Mouse (Mus musculus) CH12.LX (cell line): Measurements from ENCODE around the gene Arpp21. TPM values are rescaled to one million over a fixed set of nuclear protein-coding genes. Genes with fewer than 3 reads are reported as not detected.

Source experiments
- DNase-seq: peaks from one replicate; pipeline ENCODE4 v3.0.0-alpha.2; 2013; ENCODE audit errors: extremely low read depth
- H3K27ac ChIP-seq: 2 replicates; pipeline ENCODE4 v1.5.1; 2012; ENCODE audit warnings: low read depth, mild to moderate bottlenecking, control low read depth, moderate library complexity; ENCODE audit not compliant: insufficient read depth
- H3K27me3 ChIP-seq: replicated peaks from 2 replicates; pipeline ENCODE3; 2012; ENCODE audit warnings: inconsistent platforms
- H3K36me3 ChIP-seq, 2 experiments: replicated peaks in 1 of 2; 2 replicates each; pipeline versions ENCODE3 to v1.6.1; 2012; ENCODE audit warnings: inconsistent platforms in 1 of 2, low read length in 1 of 2, mild to moderate bottlenecking in 1 of 2, mixed read lengths in 1 of 2, moderate library complexity in 1 of 2; ENCODE audit not compliant: control insufficient read depth in 1 of 2, insufficient read depth in 1 of 2
- H3K4me1 ChIP-seq, 2 experiments: 2 replicates each; pipeline ENCODE4 v1.6.1; 2012; ENCODE audit warnings: inconsistent platforms in 1 of 2, moderate library complexity in 1 of 2; ENCODE audit not compliant: insufficient read depth in 2 of 2, control insufficient read depth in 1 of 2
- H3K4me2 ChIP-seq: 2 replicates; pipeline ENCODE4 v1.6.1; 2012; ENCODE audit warnings: low read depth, mild to moderate bottlenecking, control low read depth; ENCODE audit not compliant: poor library complexity, insufficient read depth, severe bottlenecking
- H3K4me3 ChIP-seq, 3 experiments: fragments of 150-350 bp in 1 of 3; sonication (generic) in 1 of 3; replicated peaks in 1 of 3; 2 replicates each; pipeline versions ENCODE3 to v1.5.1; 2011 to 2012; ENCODE audit warnings: low read depth in 2 of 3, low read length in 2 of 3, mild to moderate bottlenecking in 2 of 3, moderate library complexity in 2 of 3, control low read depth in 1 of 3, improper control_type of control experiment in 1 of 3, inconsistent platforms in 1 of 3, mixed read lengths in 1 of 3; ENCODE audit not compliant: poor library complexity in 1 of 3
- H3K79me2 ChIP-seq: replicated peaks from 2 replicates; pipeline ENCODE4 v1.6.1; 2012; ENCODE audit warnings: mild to moderate bottlenecking, moderate library complexity; ENCODE audit not compliant: control insufficient read depth, poor library complexity, insufficient read depth, severe bottlenecking; ENCODE audit errors: extremely low read depth
- H3K9ac ChIP-seq: 2 replicates; pipeline ENCODE4 v1.6.1; 2012; ENCODE audit warnings: low read depth, mild to moderate bottlenecking, control low read depth, moderate library complexity; ENCODE audit not compliant: insufficient read depth
- H3K9me3 ChIP-seq: replicated peaks from 2 replicates; pipeline ENCODE3; 2012; ENCODE audit warnings: low read length, inconsistent platforms, mixed read lengths
- CHD1 ChIP-seq: IDR thresholded peaks from 2 replicates; pipeline ENCODE4 v1.6.1; 2012; ENCODE audit warnings: low read depth, low read length, improper control_type of control experiment, inconsistent platforms
- CHD2 ChIP-seq: IDR thresholded peaks from 2 replicates; pipeline ENCODE4 v1.6.1; 2011; ENCODE audit warnings: low read length, improper control_type of control experiment
- CTCF ChIP-seq, 2 experiments: IDR thresholded peaks in 1 of 2; conservative IDR thresholded peaks in 1 of 2; 2 replicates each; pipeline ENCODE4 v1.5.1; 2011 to 2012; ENCODE audit warnings: low read depth in 2 of 2, low read length in 2 of 2, improper control_type of control experiment in 1 of 2, inconsistent platforms in 1 of 2, mild to moderate bottlenecking in 1 of 2, moderate library complexity in 1 of 2
- EP300 ChIP-seq: IDR thresholded peaks from 2 replicates; pipeline ENCODE4 v1.6.1; 2011; ENCODE audit warnings: low read length, improper control_type of control experiment
- GABPA ChIP-seq: IDR thresholded peaks from 2 replicates; pipeline ENCODE4 v1.6.1; 2012; ENCODE audit warnings: low read depth, low read length, improper control_type of control experiment, inconsistent platforms; ENCODE audit not compliant: insufficient replicate concordance
- JUND ChIP-seq: conservative IDR thresholded peaks from 2 replicates; pipeline ENCODE4 v1.6.1; 2011; ENCODE audit warnings: low read depth, low read length, improper control_type of control experiment
- MAX ChIP-seq: IDR thresholded peaks from 2 replicates; pipeline ENCODE4 v1.6.1; 2011; ENCODE audit warnings: low read length, improper control_type of control experiment
- MAZ ChIP-seq: IDR thresholded peaks from 2 replicates; pipeline ENCODE4 v1.6.1; 2012; ENCODE audit warnings: low read depth, mild to moderate bottlenecking, inconsistent platforms, low read length, improper control_type of control experiment, moderate library complexity
- MEF2A ChIP-seq: IDR thresholded peaks from 2 replicates; pipeline ENCODE4 v1.6.1; 2014; ENCODE audit warnings: low read depth, mild to moderate bottlenecking, inconsistent platforms, low read length, improper control_type of control experiment, borderline replicate concordance
- NELFE ChIP-seq: IDR thresholded peaks from 2 replicates; pipeline ENCODE4 v1.6.1; 2011; ENCODE audit warnings: low read depth, low read length, improper control_type of control experiment
- NRF1 ChIP-seq: IDR thresholded peaks from 2 replicates; pipeline ENCODE4 v1.6.1; 2014; ENCODE audit warnings: low read depth, mild to moderate bottlenecking, inconsistent platforms, low read length, improper control_type of control experiment, moderate library complexity
- POLR2A ChIP-seq: IDR thresholded peaks from 2 replicates; pipeline ENCODE4 v1.6.1; 2011; ENCODE audit warnings: low read depth, mild to moderate bottlenecking, improper control_type of control experiment, low read length
- POLR2AphosphoS2 ChIP-seq: IDR thresholded peaks from 2 replicates; pipeline ENCODE4 v1.6.1; 2011; ENCODE audit warnings: low read depth, low read length, improper control_type of control experiment
- RAD21 ChIP-seq: IDR thresholded peaks from 2 replicates; pipeline ENCODE4 v1.6.1; 2011; ENCODE audit warnings: low read depth, mild to moderate bottlenecking, low read length, improper control_type of control experiment, moderate library complexity
- TBP ChIP-seq: conservative IDR thresholded peaks from 2 replicates; pipeline ENCODE4 v1.6.1; 2011; ENCODE audit warnings: low read depth, low read length, improper control_type of control experiment
- UBTF ChIP-seq: IDR thresholded peaks from 2 replicates; pipeline ENCODE4 v1.6.1; 2012; ENCODE audit warnings: low read depth, mild to moderate bottlenecking, inconsistent platforms, low read length, improper control_type of control experiment, moderate library complexity
- USF1 ChIP-seq: IDR thresholded peaks from 2 replicates; pipeline ENCODE4 v1.6.1; 2014; ENCODE audit warnings: low read depth, mild to moderate bottlenecking, inconsistent platforms, low read length, improper control_type of control experiment
- USF2 ChIP-seq: conservative IDR thresholded peaks from 2 replicates; pipeline ENCODE4 v1.6.1; 2011; ENCODE audit warnings: low read depth, low read length, improper control_type of control experiment
- ZKSCAN1 ChIP-seq: IDR thresholded peaks from 2 replicates; pipeline ENCODE4 v1.6.1; 2012; ENCODE audit warnings: low read depth, inconsistent platforms, low read length, improper control_type of control experiment, borderline replicate concordance
- ZMIZ1 ChIP-seq: IDR thresholded peaks from 2 replicates; pipeline ENCODE4 v1.6.1; 2012; ENCODE audit warnings: low read depth, mild to moderate bottlenecking, inconsistent platforms, low read length, improper control_type of control experiment
- dilution Hi-C: fragments of 300-500 bp; cut with MboI; formaldehyde crosslinking; loops from 2 replicates; pipeline ENCODE4 v1.14.3; 2020; ENCODE audit warnings: low sequenced_read_pairs; ENCODE audit not compliant: extremely low pct_unique_long_range_greater_than_20kb, extremely low pct_ligation_motif_present
- in situ Hi-C: fragments of 300-500 bp; cut with MboI; formaldehyde crosslinking; loops from 3 replicates; pipeline ENCODE4 v1.14.3; 2019; ENCODE audit warnings: low sequenced_read_pairs, low pct_ligation_motif_present, low pct_unique_long_range_greater_than_20kb, mixed read lengths
- polyA plus RNA-seq: library from polyadenylated mRNA; unstranded; fragments of >175 nt; gene quantifications from 2 replicates; pipeline ENCODE4 v1.2.1, GENCODE M21; 2012; ENCODE audit warnings: low read depth; ENCODE audit not compliant: insufficient read length
- total RNA-seq, 2 experiments: library from RNA; depleted of rRNA; stranded (reverse); fragments of 300-350 nt in 1 of 2; fragments of >200 nt in 1 of 2; gene quantifications; 2 replicates each; pipeline ENCODE4 v1.2.3; 2012 to 2014

The Arpp21 gene
- total and polyA plus RNA-seq, 3 experiments, result not detected

DNA sequence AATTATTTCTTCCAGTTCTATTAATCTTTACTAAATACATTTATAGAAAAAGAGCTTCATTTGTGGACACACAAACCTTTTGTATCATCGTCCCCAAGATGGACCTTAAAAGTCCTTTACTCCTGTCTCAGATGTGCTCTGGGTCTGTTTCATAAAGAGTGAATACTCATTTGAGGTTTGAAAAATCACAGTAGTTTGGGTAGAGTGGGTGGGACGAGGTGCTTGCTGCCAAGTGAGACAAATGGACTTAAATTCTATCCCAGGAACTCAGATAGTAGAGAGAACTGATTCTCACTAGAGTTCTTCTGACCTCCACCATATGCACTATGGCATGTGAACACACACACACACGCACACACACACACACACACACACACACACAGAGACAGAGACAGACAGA lies 16.1 kb upstream of the Arpp21 start:
- in situ Hi-C loops, result no loop called here
- H3K9ac ChIP-seq, result no peak overlapping the region

DNA sequence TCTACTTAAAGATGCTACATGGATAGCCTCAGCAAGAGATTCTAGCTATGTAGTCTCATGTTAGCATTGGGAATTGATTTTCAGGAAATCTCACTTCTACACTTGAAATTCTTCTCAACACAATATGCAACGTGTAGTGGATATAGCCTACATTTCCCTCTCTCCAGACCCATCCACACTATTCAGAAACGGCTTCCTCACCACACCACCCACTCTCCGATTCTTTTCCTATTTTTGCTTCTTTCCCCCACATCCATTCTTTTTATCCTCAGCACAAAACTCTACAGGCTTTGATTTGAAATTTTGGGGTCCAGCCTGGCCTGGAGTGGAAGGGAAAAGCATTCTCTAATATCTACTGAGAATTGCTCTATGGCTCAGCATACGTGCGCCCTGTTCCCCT lies 15.6 kb upstream of the Arpp21 start:
- H3K4me1 ChIP-seq, result no peaks in the 10 kb centered on the region
- no peaks in the 10 kb centered on the region for H3K79me2 ChIP-seq
- in situ Hi-C loops, result no loop called here
- no peak overlapping the region for H3K27ac ChIP-seq
- no peak overlapping the region for H3K4me3 ChIP-seq
- H3K27me3 ChIP-seq, result no peaks in the 10 kb centered on the region
- H3K4me2 ChIP-seq, result no peak overlapping the region
- H3K36me3 ChIP-seq, result no peaks in the 10 kb centered on the region
- TF ChIP-seq MEF2A (no peak), ZMIZ1 (no peak), NRF1 (no peak), GABPA (no peak), CHD2 (no peak), CTCF (conservative IDR thresholded peaks at IDR 0.05 in 1 of 2, IDR thresholded peaks at IDR 0.05 in 1 of 2; ENCODE audit: low read depth in 2 of 2, low read length in 2 of 2) (no peak), JUND (no peak)
- no peak overlapping the region for H3K9ac ChIP-seq
- H3K9me3 ChIP-seq, result peaks cover 61% of the 10 kb centered on the region
- DNase-seq, result no peak
- dilution Hi-C loops, result no loop called here

More for the DNA sequence above, 16.1 kb upstream of the Arpp21 start:
- no peak for TF ChIP-seq POLR2A
- no peak for TF ChIP-seq USF1
- TF ChIP-seq MAZ, result no peak
- TF ChIP-seq UBTF, result no peak
- TF ChIP-seq NELFE, result no peak
- no peak for TF ChIP-seq ZKSCAN1
- no peak for TF ChIP-seq CTCF (conservative IDR thresholded peaks at IDR 0.05 in 1 of 2, IDR thresholded peaks at IDR 0.05 in 1 of 2; ENCODE audit: low read depth in 2 of 2, low read length in 2 of 2)
- TF ChIP-seq MAX, result no peak
- TF ChIP-seq CHD1, result no peak
- TF ChIP-seq TBP, result no peak
- TF ChIP-seq MEF2A, result no peak
- no peak for TF ChIP-seq POLR2AphosphoS2
- TF ChIP-seq USF2, result no peak
- no peak for TF ChIP-seq RAD21
- no peak for TF ChIP-seq JUND
- TF ChIP-seq EP300, result no peak
- DNase-seq, result no peak
- no peak overlapping the region for H3K4me2 ChIP-seq
- H3K79me2 ChIP-seq, result no peaks in the 10 kb centered on the region
- H3K27me3 ChIP-seq, result no peaks in the 10 kb centered on the region
- peaks cover 61% of the 10 kb centered on the region for H3K9me3 ChIP-seq
- H3K4me1 ChIP-seq, result no peaks in the 10 kb centered on the region
- dilution Hi-C loops, result no loop called here
- H3K27ac ChIP-seq, result no peak overlapping the region
- no peaks in the 10 kb centered on the region for H3K36me3 ChIP-seq
- H3K4me3 ChIP-seq, result no peak overlapping the region
